Mouse (Mus musculus) embryonic facial prominence, embryonic 12.5 days (tissue): ENCODE data around the gene Tmem167. TPM values are rescaled to one million over a fixed set of nuclear protein-coding genes. Genes with fewer than 3 reads are reported as not detected.
A peak's percentile ranks its signal among the peaks of the same experiment; 100 is the strongest.

Source experiments
- ATAC-seq: fragments of 200-750 bp; cut with Nextera tagmentation; 2 replicates; pipeline ENCODE4 v1.8.0; 2017; ENCODE audit not compliant: insufficient number of reproducible peaks, insufficient read depth, low FRiP score, low TSS enrichment
- H3K27ac ChIP-seq: fragments of 300-500 bp; sonication (generic); 2 replicates; pipeline ENCODE4 v1.5.1; 2016; ENCODE audit warnings: mild to moderate bottlenecking
- H3K27me3 ChIP-seq: fragments of 300-500 bp; sonication (generic); 2 replicates; pipeline ENCODE4 v1.6.1; 2016; ENCODE audit warnings: mild to moderate bottlenecking, moderate library complexity
- H3K36me3 ChIP-seq: fragments of 300-500 bp; sonication (generic); 2 replicates; pipeline ENCODE4 v1.6.1; 2016; ENCODE audit warnings: mild to moderate bottlenecking
- H3K4me1 ChIP-seq: fragments of 300-500 bp; sonication (generic); 2 replicates; pipeline ENCODE4 v1.6.1; 2016
- H3K4me2 ChIP-seq: fragments of 300-500 bp; sonication (generic); replicated peaks from 2 replicates; pipeline ENCODE4 v1.6.1; 2016; ENCODE audit warnings: mild to moderate bottlenecking, moderate library complexity
- H3K4me3 ChIP-seq: fragments of 300-500 bp; sonication (generic); 2 replicates; pipeline ENCODE4 v1.5.1; 2016; ENCODE audit warnings: mild to moderate bottlenecking
- H3K9ac ChIP-seq: fragments of 300-500 bp; sonication (generic); 2 replicates; pipeline ENCODE4 v1.6.1; 2016; ENCODE audit warnings: mild to moderate bottlenecking, moderate library complexity
- H3K9me3 ChIP-seq: fragments of 300-500 bp; sonication (generic); 2 replicates; pipeline ENCODE4 v1.6.1; 2016; ENCODE audit warnings: mild to moderate bottlenecking, moderate library complexity
- WGBS: fragments of 180-500 bp; shearing (Covaris S2); methylation state at CpG from one replicate; pipeline ENCODE4 v1.1.7; 2016; 5-methylcytosine and 5-hydroxymethylcytosine counted together
- polyA plus RNA-seq: library from polyadenylated mRNA; unstranded; fragments of >200 nt; fragmentation: Nextera tagmentation; extraction: Ambion mirVana; gene quantifications from 2 replicates; pipeline ENCODE4 v1.2.1, GENCODE M21; 2016

Gene Tmem167
- polyA plus RNA-seq, 1 experiment from 2014 or later, result 71.1 TPM

- no peaks in the 10 kb centered on the region for H3K27me3 ChIP-seq
- no peak for ATAC-seq
- H3K4me3 ChIP-seq, result no peak overlapping the region
- no peaks in the 10 kb centered on the region for H3K36me3 ChIP-seq
- WGBS, result 21% methylated on average over 4 of the region's 4 CpGs
- no peaks in the 10 kb centered on the region for H3K9me3 ChIP-seq
- no peak overlapping the region for H3K4me2 ChIP-seq
- H3K9ac ChIP-seq, result no peak overlapping the region
- H3K4me1 ChIP-seq, result 0 out of 2 replicates have a peak, but pooled peaks cover 3% of the 10 kb centered on the region
- no peak overlapping the region for H3K27ac ChIP-seq
Observed at GRCm38 (mm10) chr13:90143245-90143644, 54.3 kb downstream of the Tmem167 start.

- Histone ChIP-seq H3K27ac (no peak overlapping the region), H3K4me3 (no peak overlapping the region), H3K9ac (no peak overlapping the region), H3K9me3 (no peaks in the 10 kb centered on the region), H3K36me3 (no peaks in the 10 kb centered on the region), H3K27me3 (no peaks in the 10 kb centered on the region), H3K4me1 (peaks cover 3% of the 10 kb centered on the region; the same call in 1 of the 2 replicates), H3K4me2 (no peak overlapping the region)
- ATAC-seq, result no peak
Observed at GRCm38 (mm10) chr13:90151881-90152280, 63.0 kb downstream of the Tmem167 start.

GRCm38 (mm10) chr13:90152536-90153273 lies 63.8 kb downstream of the Tmem167 start:
- H3K4me2 ChIP-seq, result no peak overlapping the region
- peak; percentile 79; the same call in 1 of the 2 replicates for ATAC-seq
- no peaks in the 10 kb centered on the region for H3K27me3 ChIP-seq
- no peaks in the 10 kb centered on the region for H3K36me3 ChIP-seq
- no peak overlapping the region for H3K9ac ChIP-seq
- H3K9me3 ChIP-seq, result no peaks in the 10 kb centered on the region
- no peak overlapping the region for H3K4me3 ChIP-seq
- peaks cover 3% of the 10 kb centered on the region; the same call in 1 of the 2 replicates for H3K4me1 ChIP-seq
- 22% methylated on average over 7 of the region's 7 CpGs for WGBS
- peak overlapping the region; percentile 63 for H3K27ac ChIP-seq

GRCm38 (mm10) chr13:90164147-90164546 lies 75.2 kb downstream of the Tmem167 start:
- no peaks in the 10 kb centered on the region for H3K36me3 ChIP-seq
- no peak overlapping the region for H3K9ac ChIP-seq
- no peaks in the 10 kb centered on the region for H3K4me1 ChIP-seq
- no peak overlapping the region for H3K4me3 ChIP-seq
- 73% methylated on average over 2 of the region's 2 CpGs for WGBS
- ATAC-seq, result no peak
- no peaks in the 10 kb centered on the region for H3K9me3 ChIP-seq
- no peak overlapping the region for H3K27ac ChIP-seq
- no peaks in the 10 kb centered on the region for H3K27me3 ChIP-seq
- H3K4me2 ChIP-seq, result no peak overlapping the region

GRCm38 (mm10) chr13:90167044-90167443 lies 78.1 kb downstream of the Tmem167 start:
- H3K4me1 ChIP-seq, result peaks cover 5% of the 10 kb centered on the region; the same call in 1 of the 2 replicates
- 55% methylated on average over 3 of the region's 3 CpGs for WGBS
- no peak overlapping the region for H3K4me2 ChIP-seq
- no peaks in the 10 kb centered on the region for H3K36me3 ChIP-seq
- no peak for ATAC-seq
- H3K9me3 ChIP-seq, result no peaks in the 10 kb centered on the region
- H3K27ac ChIP-seq, result no peak overlapping the region
- no peaks in the 10 kb centered on the region for H3K27me3 ChIP-seq
- H3K9ac ChIP-seq, result no peak overlapping the region
- no peak overlapping the region for H3K4me3 ChIP-seq

- H3K4me1 ChIP-seq, result peaks cover 5% of the 10 kb centered on the region; the same call in 1 of the 2 replicates
- H3K27ac ChIP-seq, result 0 out of 2 replicates have a peak overlapping the region, but pooled peaks have one; percentile 36
- no peaks in the 10 kb centered on the region for H3K36me3 ChIP-seq
- no peak overlapping the region for H3K9ac ChIP-seq
- no peak overlapping the region for H3K4me3 ChIP-seq
- ATAC-seq, result no peak
- WGBS, result 15% methylated on average over 4 of the region's 4 CpGs
- H3K4me2 ChIP-seq, result no peak overlapping the region
- H3K9me3 ChIP-seq, result no peaks in the 10 kb centered on the region
- H3K27me3 ChIP-seq, result no peaks in the 10 kb centered on the region
Observed at GRCm38 (mm10) chr13:90170100-90170781, 81.3 kb downstream of the Tmem167 start.

GRCm38 (mm10) chr13:90170782-90171179 lies 81.9 kb downstream of the Tmem167 start:
- H3K4me3 ChIP-seq, result no peak overlapping the region
- H3K9ac ChIP-seq, result no peak overlapping the region
- no peaks in the 10 kb centered on the region for H3K9me3 ChIP-seq
- H3K27me3 ChIP-seq, result no peaks in the 10 kb centered on the region
- H3K4me1 ChIP-seq, result peaks cover 5% of the 10 kb centered on the region; the same call in 1 of the 2 replicates
- H3K36me3 ChIP-seq, result no peaks in the 10 kb centered on the region
- peak overlapping the region; percentile 11; the same call in 1 of the 2 replicates for H3K27ac ChIP-seq
- 6% methylated on average over 2 of the region's 2 CpGs for WGBS
- no peak for ATAC-seq
- no peak overlapping the region for H3K4me2 ChIP-seq

GRCm38 (mm10) chr13:90171390-90171789 lies 82.5 kb downstream of the Tmem167 start:
- H3K27ac ChIP-seq, result no peak overlapping the region

GRCm38 (mm10) chr13:90175662-90176061 lies 86.7 kb downstream of the Tmem167 start:
- no peak overlapping the region for H3K4me2 ChIP-seq
- 55% methylated on average over 2 of the region's 2 CpGs for whole genome bisulfite sequencing
- H3K36me3 ChIP-seq, result no peaks in the 10 kb centered on the region
- H3K9me3 ChIP-seq, result no peaks in the 10 kb centered on the region
- no peak overlapping the region for H3K9ac ChIP-seq
- H3K27me3 ChIP-seq, result no peaks in the 10 kb centered on the region
- ATAC-seq, result no peak
- no peak overlapping the region for H3K4me3 ChIP-seq
- no peak overlapping the region for H3K27ac ChIP-seq
- H3K4me1 ChIP-seq, result 0 out of 2 replicates have a peak, but pooled peaks cover 2% of the 10 kb centered on the region

More at GRCm38 (mm10) chr13:90171390-90171789, 82.5 kb downstream of the Tmem167 start:
- Histone ChIP-seq H3K4me1 (peaks cover 5% of the 10 kb centered on the region; the same call in 1 of the 2 replicates), H3K36me3 (no peaks in the 10 kb centered on the region), H3K9ac (no peak overlapping the region), H3K27me3 (no peaks in the 10 kb centered on the region), H3K9me3 (no peaks in the 10 kb centered on the region), H3K4me2 (no peak overlapping the region), H3K4me3 (no peak overlapping the region)
- ATAC-seq, result no peak

- Histone ChIP-seq H3K36me3 (no peaks in the 10 kb centered on the region), H3K27me3 (no peaks in the 10 kb centered on the region), H3K9me3 (no peaks in the 10 kb centered on the region), H3K4me1 (no peaks in the 10 kb centered on the region; the same call in 1 of the 2 replicates), H3K4me2 (no peak overlapping the region), H3K27ac (no peak overlapping the region), H3K9ac (no peak overlapping the region), H3K4me3 (no peak overlapping the region)
- no peak for ATAC-seq
Observed at GRCm38 (mm10) chr13:90182262-90182661, 93.3 kb downstream of the Tmem167 start.

GRCm38 (mm10) chr13:90183536-90183935 lies 94.6 kb downstream of the Tmem167 start:
- Histone ChIP-seq H3K4me1 (no peaks in the 10 kb centered on the region; the same call in 1 of the 2 replicates), H3K9me3 (no peaks in the 10 kb centered on the region), H3K9ac (no peak overlapping the region), H3K36me3 (no peaks in the 10 kb centered on the region), H3K27ac (no peak overlapping the region), H3K4me3 (no peak overlapping the region), H3K4me2 (no peak overlapping the region), H3K27me3 (no peaks in the 10 kb centered on the region)
- WGBS, result 82% methylated on average over 7 of the region's 7 CpGs
- ATAC-seq, result no peak

GRCm38 (mm10) chr13:90186694-90187093 lies 97.8 kb downstream of the Tmem167 start:
- no peak for ATAC-seq
- Histone ChIP-seq H3K4me3 (no peak overlapping the region), H3K4me1 (peaks cover 5% of the 10 kb centered on the region), H3K9ac (no peak overlapping the region), H3K9me3 (no peaks in the 10 kb centered on the region), H3K27me3 (no peaks in the 10 kb centered on the region), H3K4me2 (no peak overlapping the region), H3K36me3 (no peaks in the 10 kb centered on the region), H3K27ac (no peak overlapping the region)
- 69% methylated on average over 2 of the region's 2 CpGs for WGBS
